Mouse (Mus musculus) mesoderm, embryonic 11.5 days (tissue): ENCODE measurements around the gene B4galnt3.

Experiments
- DNase-seq: peaks from one replicate; pipeline ENCODE4 v3.0.0-alpha.2; 2012; ENCODE audit warnings: low read depth, low spot score

The B4galnt3 gene

DNA sequence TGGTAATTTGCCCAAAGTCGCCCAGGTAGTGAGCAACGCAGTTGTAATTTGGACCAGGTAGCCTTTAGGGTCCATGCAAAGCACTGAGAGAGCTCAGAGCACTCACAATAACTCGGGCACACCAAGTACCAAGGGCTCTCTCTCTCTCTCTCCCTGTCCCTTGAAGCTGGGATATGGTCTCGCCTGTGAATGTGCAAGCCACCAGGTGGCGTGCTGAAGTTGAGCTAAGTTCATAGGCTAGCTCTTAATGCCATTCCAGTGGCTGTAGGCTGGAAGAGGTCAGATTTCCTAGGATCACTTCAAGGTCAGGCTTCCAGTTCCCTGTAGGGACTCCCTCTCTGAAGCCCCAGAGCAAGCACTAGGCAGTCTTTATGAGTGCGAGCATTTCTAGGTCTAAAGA, 71.7 kb downstream of the B4galnt3 start:
- peak; percentile 71 for DNase-seq

- DNase-seq, result no peak
These were observed 75.1 kb downstream of the B4galnt3 start for GRCm38 (mm10) chr6:120219281-120219680.

DNA sequence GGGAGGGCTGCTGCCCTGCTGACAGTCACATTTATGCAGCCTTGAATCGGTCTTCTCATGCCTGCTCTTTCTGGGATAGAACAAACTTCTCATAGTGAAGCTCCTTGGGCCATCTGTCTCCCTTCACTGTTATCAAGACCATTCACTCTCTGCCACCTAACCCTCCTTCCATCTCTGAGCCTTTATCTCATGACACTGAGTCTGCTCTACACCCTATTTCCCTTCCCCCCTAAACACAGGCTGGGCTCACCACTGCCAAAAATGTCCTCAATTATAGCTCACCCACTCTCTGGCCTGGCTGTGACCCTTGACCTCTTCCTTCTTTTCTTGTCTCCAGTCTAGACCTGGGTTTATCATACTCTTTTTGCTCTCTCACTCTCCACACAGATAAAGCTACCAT, 77.7 kb downstream of the B4galnt3 start:
- DNase-seq, result no peak

DNA sequence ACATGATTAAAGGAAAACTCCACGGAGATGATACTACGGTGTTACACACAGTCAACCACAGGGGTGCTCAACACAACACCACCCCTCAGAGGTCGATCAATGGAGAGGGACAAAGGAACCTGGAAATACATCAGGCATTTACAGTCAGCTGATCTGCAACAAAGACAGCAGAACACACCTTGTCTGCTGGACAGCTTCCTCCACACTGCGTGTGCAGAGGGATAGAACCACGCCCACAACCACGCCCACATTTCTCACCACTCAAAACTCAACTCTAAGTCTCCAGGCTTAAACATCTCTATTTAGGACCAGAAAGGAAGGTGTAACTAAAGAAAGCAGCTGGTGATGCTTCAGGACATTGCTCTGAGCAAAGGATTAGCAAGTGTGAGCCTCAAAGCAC, 82.8 kb downstream of the B4galnt3 start:
- DNase-seq, result no peak

DNA sequence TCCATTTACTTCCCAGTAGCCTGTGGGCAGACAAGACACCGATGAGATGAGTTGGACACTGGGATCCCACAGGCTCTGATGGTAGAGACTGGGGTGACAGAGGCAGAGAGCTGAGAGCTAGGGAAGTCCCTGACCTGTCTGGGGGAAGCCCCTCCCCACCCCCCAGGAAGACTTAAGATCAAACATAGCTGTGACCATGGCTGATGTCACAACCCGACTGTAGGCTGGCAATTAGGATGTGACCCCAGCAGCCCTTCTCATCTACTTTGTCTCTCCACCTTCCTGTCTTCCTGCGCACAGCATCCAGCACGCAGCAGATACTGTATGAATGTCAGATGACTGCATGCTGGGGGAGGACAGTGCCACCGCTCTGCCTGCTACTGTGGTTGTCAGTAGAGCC, 87.8 kb downstream of the B4galnt3 start:
- no peak for DNase-seq

- DNase-seq, result no peak
These were observed 92.0 kb downstream of the B4galnt3 start for GRCm38 (mm10) chr6:120202406-120202805.

GRCm38 (mm10) chr6:120201956-120202355, 92.4 kb downstream of the B4galnt3 start:
- no peak for DNase-seq

GRCm38 (mm10) chr6:120199638-120200394, 94.5 kb downstream of the B4galnt3 start:
- DNase-seq, result peak; percentile 60

- DNase-seq, result peak; percentile 77
These were observed 96.4 kb downstream of the B4galnt3 start for GRCm38 (mm10) chr6:120197964-120198363.

GRCm38 (mm10) chr6:120196837-120197236, 97.5 kb downstream of the B4galnt3 start:
- no peak for DNase-seq

- DNase-seq, result no peak
These were observed 99.4 kb downstream of the B4galnt3 start for GRCm38 (mm10) chr6:120194963-120195362.

GRCm38 (mm10) chr6:120194305-120194704, 100.1 kb downstream of the B4galnt3 start:
- DNase-seq, result no peak

GRCm38 (mm10) chr6:120193793-120194192, 100.6 kb downstream of the B4galnt3 start:
- no peak for DNase-seq

- peak; percentile 81 for DNase-seq
These were observed 101.2 kb downstream of the B4galnt3 start for GRCm38 (mm10) chr6:120193174-120193573.

DNA sequence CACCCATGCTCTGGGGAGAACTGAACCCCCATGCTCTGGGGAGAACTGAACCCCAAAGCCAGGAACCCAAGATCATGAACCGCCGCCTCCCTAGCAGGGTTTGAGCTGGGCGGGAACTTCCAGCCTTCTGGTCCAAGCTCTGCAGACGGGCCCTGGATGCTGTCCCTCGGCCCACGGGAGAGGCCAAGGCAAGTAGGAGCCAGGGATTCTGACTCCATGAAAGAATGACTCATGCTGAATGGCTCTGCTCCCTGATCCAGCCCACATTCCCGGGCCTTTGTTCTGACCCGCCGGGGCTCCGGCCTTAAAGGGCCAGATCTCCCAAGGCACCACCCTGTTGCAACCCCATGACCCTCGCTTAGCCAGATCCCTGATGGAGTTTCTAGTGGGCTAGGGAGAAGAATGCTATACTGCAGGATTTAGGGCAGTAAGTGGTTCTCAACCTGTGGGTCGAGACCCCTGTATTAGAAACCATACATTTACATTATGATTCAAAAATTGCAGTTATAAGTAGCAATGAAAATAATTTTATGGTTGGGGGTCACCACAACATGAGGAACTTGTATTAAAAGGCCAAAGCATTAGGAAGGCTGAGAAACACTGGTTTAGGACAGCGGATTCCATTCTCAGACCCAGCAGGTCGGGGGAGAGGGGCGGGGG, 102.0 kb downstream of the B4galnt3 start:
- no peak for DNase-seq

GRCm38 (mm10) chr6:120191396-120192170, 102.8 kb downstream of the B4galnt3 start:
- no peak for DNase-seq

GRCm38 (mm10) chr6:120190912-120191311, 103.4 kb downstream of the B4galnt3 start:
- DNase-seq, result no peak

- no peak for DNase-seq
These were observed 104.0 kb downstream of the B4galnt3 start for GRCm38 (mm10) chr6:120190365-120190764.

GRCm38 (mm10) chr6:120189287-120189686, 105.1 kb downstream of the B4galnt3 start:
- no peak for DNase-seq

DNA sequence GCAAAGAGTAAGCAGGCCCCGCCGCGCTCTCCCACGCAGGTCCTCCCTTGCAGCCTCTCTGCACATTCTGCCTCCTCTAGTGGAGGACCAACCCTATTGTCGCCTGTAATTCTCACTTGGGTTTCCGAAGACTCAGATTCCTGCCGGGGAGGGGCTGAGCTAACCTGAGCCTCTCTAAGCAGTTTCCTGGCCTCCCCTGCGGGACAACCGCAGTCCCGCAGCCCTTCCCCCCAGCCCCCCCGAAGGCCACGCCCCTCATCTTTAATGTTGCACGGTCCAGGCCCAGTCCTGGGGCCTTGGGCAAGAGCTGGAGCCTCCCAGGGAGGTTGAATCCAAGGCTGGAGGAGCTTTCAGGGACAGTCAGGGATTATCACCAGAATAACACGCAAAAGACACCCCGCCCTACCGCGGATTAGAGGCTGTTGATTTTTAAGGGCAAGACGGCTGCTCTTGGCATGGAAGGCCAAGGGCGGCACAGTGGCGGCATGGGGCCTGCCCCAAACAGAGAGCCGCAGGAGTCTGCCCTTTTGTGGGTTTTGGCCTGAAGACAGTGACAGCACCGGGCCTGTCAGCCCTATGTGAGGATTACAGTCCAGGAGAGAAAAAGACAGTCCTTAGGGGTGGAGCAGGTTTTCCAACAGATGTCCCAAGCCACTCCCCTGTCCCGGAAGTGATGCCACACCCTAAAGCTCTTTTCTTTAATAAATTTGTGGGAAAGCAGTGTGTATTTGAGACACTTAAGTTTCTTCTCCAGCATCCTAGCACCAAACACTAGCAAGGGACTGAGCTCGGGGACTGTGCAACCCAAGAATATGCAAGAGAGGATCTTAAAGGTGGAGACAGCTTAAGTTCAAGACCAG, 105.8 kb downstream of the B4galnt3 start:
- no peak for DNase-seq

DNA sequence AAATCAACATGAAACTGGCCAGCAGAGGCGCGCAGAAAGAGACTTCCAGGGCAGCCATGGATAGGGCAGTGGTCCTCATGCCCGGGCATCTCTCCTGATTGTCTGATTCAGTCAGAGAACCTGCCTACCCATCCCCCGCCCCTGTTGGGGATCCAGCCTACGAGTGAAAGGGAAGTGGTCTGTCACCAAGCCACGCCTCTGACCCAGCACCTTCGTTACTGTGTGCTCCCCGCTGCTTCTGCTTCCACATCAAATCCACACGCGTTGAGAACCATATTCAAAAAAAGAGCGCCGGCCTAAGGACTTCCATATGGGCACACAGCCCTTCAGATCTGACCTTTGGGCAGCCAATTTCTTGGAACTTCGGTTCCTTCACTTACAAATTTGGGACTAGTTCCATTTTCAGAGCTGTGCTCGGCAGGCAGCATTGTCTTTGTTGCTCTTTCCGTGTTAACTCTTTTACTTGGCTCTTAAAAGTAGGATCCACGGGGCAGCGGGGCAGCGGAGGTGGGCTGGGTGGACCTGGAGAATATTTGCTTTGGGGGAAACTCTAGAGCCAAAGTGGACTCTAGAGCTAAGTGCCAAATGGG, 106.7 kb downstream of the B4galnt3 start:
- no peak for DNase-seq
